ENCODE assay signal across 20 mouse cellular contexts in the genomic region with DNA sequence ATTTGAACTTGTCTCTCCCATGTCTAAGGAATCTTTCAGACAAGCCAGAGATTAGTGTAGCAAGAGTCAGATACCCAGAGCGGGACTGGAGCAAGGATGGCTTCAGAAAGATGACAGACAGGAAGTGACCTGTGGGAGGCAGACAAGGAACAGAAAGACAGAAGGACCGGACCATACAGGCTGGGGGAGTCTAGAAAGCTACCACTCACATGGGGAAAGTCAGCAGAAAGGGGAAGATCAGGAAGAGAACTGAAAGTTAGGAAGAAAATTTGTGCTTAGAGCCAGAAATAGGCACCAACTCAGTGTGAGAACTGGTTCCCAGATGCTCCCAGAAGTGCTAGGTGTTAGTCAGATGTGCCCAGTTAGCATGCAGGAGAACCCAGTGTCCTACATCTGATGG.
DNase-seq lines count a peak whose midpoint lies in the region; ATAC-seq and TF ChIP-seq lines count a peak whose summit lies in the region.
"Had no signal": no experiment of that assay in that cellular context is flagged by ENCODE, and none has a peak within 500 bp of the region (broad histone marks: within the 10 kb centered on the region; RNA-seq: fewer than 3 reads in every experiment).

No protein-coding gene starts in this region.

- no peak overlapping the region for H3K4me3 ChIP-seq in forebrain, embryonic 10.5 days
- H3K4me3 ChIP-seq in forebrain, embryonic 11.5 days (ENCODE audit: low read depth, low read length), result no peak overlapping the region
- H3K4me3 ChIP-seq in heart, postnatal 0 days (ENCODE audit: low read depth, low read length), result no peak overlapping the region
- H3K4me3 ChIP-seq in small intestine, adult 2 months (ENCODE audit: low read depth, low read length), result no peak overlapping the region
- H3K4me3 ChIP-seq in midbrain, embryonic 10.5 days, result no peak overlapping the region
- H3K4me3 ChIP-seq: forebrain, embryonic 15.5 days; hindbrain, embryonic 13.5 days; megakaryocyte, embryonic 14.5 days had no signal

- H3K27ac ChIP-seq in forebrain, embryonic 10.5 days, result 0 out of 2 replicates have a peak overlapping the region, but pooled peaks have one; percentile 35
- no peak overlapping the region for H3K27ac ChIP-seq in forebrain, embryonic 11.5 days (ENCODE audit: low read depth, low read length)
- peak overlapping the region; percentile 88 for H3K27ac ChIP-seq in heart, postnatal 0 days (ENCODE audit: low read depth)
- H3K27ac ChIP-seq in small intestine, adult 2 months (ENCODE audit: insufficient read depth, low read depth, low read length), result 0 out of 2 replicates have a peak overlapping the region, but pooled peaks have one; percentile 1
- no peak overlapping the region for H3K27ac ChIP-seq in midbrain, embryonic 10.5 days (replicated peaks)
- H3K27ac ChIP-seq: forebrain, embryonic 15.5 days; hindbrain, embryonic 13.5 days had no signal

- H3K27me3 ChIP-seq in forebrain, embryonic 10.5 days (ENCODE audit: poor library complexity, severe bottlenecking), result no peaks in the 10 kb centered on the region
- H3K27me3 ChIP-seq in forebrain, embryonic 11.5 days (ENCODE audit: control insufficient read depth, insufficient read depth, low read length), result no peaks in the 10 kb centered on the region
- H3K27me3 ChIP-seq in heart, postnatal 0 days (ENCODE audit: control insufficient read depth, insufficient read depth, low read length), result no peaks in the 10 kb centered on the region
- no peaks in the 10 kb centered on the region for H3K27me3 ChIP-seq in small intestine, adult 2 months (ENCODE audit: control insufficient read depth, insufficient read depth, low read length)
- H3K27me3 ChIP-seq in midbrain, embryonic 10.5 days (ENCODE audit: low read depth, poor library complexity, severe bottlenecking), result no peaks in the 10 kb centered on the region
- H3K27me3 ChIP-seq: forebrain, embryonic 15.5 days; hindbrain, embryonic 13.5 days had no signal

- no peak overlapping the region for H3K4me2 ChIP-seq in forebrain, embryonic 11.5 days (ENCODE audit: low read depth, low read length, severe bottlenecking)
- no peak overlapping the region for H3K4me2 ChIP-seq in heart, postnatal 0 days (ENCODE audit: low read depth, low read length)
- H3K4me2 ChIP-seq: forebrain, embryonic 15.5 days; hindbrain, embryonic 13.5 days had no signal

- intact Hi-C loops in heart, postnatal 25 days (cut with DNase I), result no loop called here

- H3K9ac ChIP-seq in forebrain, embryonic 11.5 days (ENCODE audit: low read length), result no peak overlapping the region
- no peak overlapping the region for H3K9ac ChIP-seq in heart, postnatal 0 days (replicated peaks; ENCODE audit: low read depth, low read length)
- H3K9ac ChIP-seq: forebrain, embryonic 15.5 days; hindbrain, embryonic 13.5 days had no signal

- no peak for ATAC-seq in forebrain, embryonic 11.5 days (replicated peaks; ENCODE audit: low FRiP score)
- no peak for ATAC-seq in heart, postnatal 0 days (ENCODE audit: insufficient read depth, low read depth)
- ATAC-seq in granulocyte monocyte progenitor cell, adult 5-6 weeks (replicated peaks; ENCODE audit: poor library complexity, severe bottlenecking), result peak; percentile 89
- ATAC-seq: CD4-positive, CD25-positive, alpha-beta regulatory T cell, adult 4 months; forebrain, embryonic 15.5 days; midbrain, embryonic 16.5 days had no signal

- TF ChIP-seq POLR2A in small intestine, adult 2 months (IDR thresholded peaks at IDR 0.05; ENCODE audit: low read depth, low read length), result no peak

- TF ChIP-seq EP300 in heart, postnatal 0 days (IDR thresholded peaks at IDR 0.05; ENCODE audit: low read depth), result no peak

- H3K36me3 ChIP-seq in forebrain, embryonic 10.5 days (replicated peaks), result no peaks in the 10 kb centered on the region
- H3K36me3 ChIP-seq in forebrain, embryonic 11.5 days (ENCODE audit: control insufficient read depth, insufficient read depth, low read length), result no peaks in the 10 kb centered on the region
- no peaks in the 10 kb centered on the region for H3K36me3 ChIP-seq in heart, postnatal 0 days (replicated peaks; ENCODE audit: control insufficient read depth, insufficient read depth, low read length)
- H3K36me3 ChIP-seq in small intestine, adult 2 months (ENCODE audit: control insufficient read depth, insufficient read depth, low read length), result no peaks in the 10 kb centered on the region
- no peaks in the 10 kb centered on the region for H3K36me3 ChIP-seq in midbrain, embryonic 10.5 days
- H3K36me3 ChIP-seq: forebrain, embryonic 15.5 days; G1E; hindbrain, embryonic 13.5 days had no signal

- WGBS in forebrain, embryonic 10.5 days, result 79% methylated on average over 2 of the region's 2 CpGs
- WGBS in forebrain, embryonic 11.5 days, result 76% methylated on average over 2 of the region's 2 CpGs
- 44% methylated on average over 2 of the region's 2 CpGs for WGBS in heart, postnatal 0 days
- WGBS in small intestine, adult 2 months, result 64% methylated on average over 2 of the region's 2 CpGs
- WGBS in midbrain, embryonic 10.5 days, result 77% methylated on average over 2 of the region's 2 CpGs

- H3K4me1 ChIP-seq in forebrain, embryonic 10.5 days, result peaks cover 38% of the 10 kb centered on the region
- H3K4me1 ChIP-seq in forebrain, embryonic 11.5 days (replicated peaks; ENCODE audit: control insufficient read depth, insufficient read depth, low read length), result no peaks in the 10 kb centered on the region
- peaks cover 62% of the 10 kb centered on the region for H3K4me1 ChIP-seq in heart, postnatal 0 days (ENCODE audit: control insufficient read depth, insufficient read depth)
- H3K4me1 ChIP-seq in small intestine, adult 2 months (ENCODE audit: control insufficient read depth, insufficient read depth, insufficient read length, low read length), result no peaks in the 10 kb centered on the region
- peaks cover 9% of the 10 kb centered on the region for H3K4me1 ChIP-seq in midbrain, embryonic 10.5 days
- H3K4me1 ChIP-seq: forebrain, embryonic 15.5 days; hindbrain, embryonic 13.5 days had no signal

- H3K9me3 ChIP-seq in forebrain, embryonic 10.5 days, result no peaks in the 10 kb centered on the region
- no peaks in the 10 kb centered on the region for H3K9me3 ChIP-seq in forebrain, embryonic 11.5 days (ENCODE audit: control insufficient read depth, low read length)
- no peaks in the 10 kb centered on the region for H3K9me3 ChIP-seq in heart, postnatal 0 days (replicated peaks; ENCODE audit: control insufficient read depth, low read length)
- H3K9me3 ChIP-seq in midbrain, embryonic 10.5 days (replicated peaks), result no peaks in the 10 kb centered on the region
- H3K9me3 ChIP-seq: forebrain, embryonic 15.5 days; G1E; hindbrain, embryonic 13.5 days; megakaryocyte, embryonic 14.5 days had no signal

- no peak for TF ChIP-seq CTCF in heart, postnatal 0 days (IDR thresholded peaks at IDR 0.05; ENCODE audit: low read depth)
- no peak for TF ChIP-seq CTCF in small intestine, adult 2 months (IDR thresholded peaks at IDR 0.05; ENCODE audit: extremely low read depth, insufficient read length, insufficient replicate concordance, low read depth, low read length)

- DNase-seq in forebrain, embryonic 10.5 days (ENCODE audit: extremely low spot score, low spot score), result no peak
- DNase-seq in forebrain, embryonic 11.5 days (ENCODE audit: low spot score), result no peak
- no peak for DNase-seq in heart, postnatal 0 days (ENCODE audit: low spot score)
- no peak for DNase-seq in heart, postnatal 25 days (ENCODE audit: low spot score)
- no peak for DNase-seq in midbrain, embryonic 10.5 days (ENCODE audit: low spot score)
- DNase-seq in right cerebral cortex, postnatal 4 days, result no peak
- DNase-seq: adrenal gland, postnatal 36 days; cerebellum, adult 8-10 months; embryo, embryonic 11 days; kidney, postnatal 25 days; right cerebral cortex, adult 18-20 months; spleen, adult 18-20 months had no signal

Comparison
In these comparisons a context has a peak if more than half of its experiments do, and no peak if none do; other contexts are left out.
1. H3K27ac ChIP-seq: peak in forebrain, embryonic 10.5 days (single experiment), heart, postnatal 0 days (single experiment) and small intestine, adult 2 months (single experiment); none in forebrain, embryonic 11.5 days (single experiment) and midbrain, embryonic 10.5 days (single experiment).